Mouse (Mus musculus) cerebellum, adult 2 months (tissue): Measurements from ENCODE around the gene Mier2.

Experiments used
- CTCF ChIP-seq: fragments of 200-500 bp; IDR thresholded peaks from 2 replicates; pipeline ENCODE4 v1.5.1; 2011; ENCODE audit warnings: low read depth, mild to moderate bottlenecking, control low read depth, low read length, moderate library complexity, borderline replicate concordance; ENCODE audit not compliant: insufficient read depth
- POLR2A ChIP-seq: fragments of 200-500 bp; IDR thresholded peaks from 2 replicates; pipeline ENCODE4 v1.6.1; 2011; ENCODE audit warnings: low read length, control low read depth, borderline replicate concordance; ENCODE audit not compliant: insufficient read depth

GRCm38 (mm10) chr10:79554330-79555237 is at the start of gene Mier2:
- no peak for TF ChIP-seq CTCF
- peak; percentile 26; the same call in 1 of the 2 replicates for TF ChIP-seq POLR2A
